Mouse (Mus musculus) ES-E14 (cell line): ENCODE data around the gene Anln.

ENCODE experiments used
- CHD2 ChIP-seq: IDR thresholded peaks from 2 replicates; pipeline ENCODE4 v1.6.1; 2014; ENCODE audit warnings: mild to moderate bottlenecking, low read depth, low read length, inconsistent platforms
- MAFK ChIP-seq: IDR thresholded peaks from 2 replicates; pipeline ENCODE4 v1.6.1; 2014; ENCODE audit warnings: mild to moderate bottlenecking, low read depth, low read length, inconsistent platforms; ENCODE audit not compliant: insufficient read depth
- ZC3H11A ChIP-seq: IDR thresholded peaks from 2 replicates; pipeline ENCODE4 v1.6.1; 2012; ENCODE audit warnings: low read depth, mild to moderate bottlenecking, inconsistent platforms, low read length, borderline replicate concordance
- ZNF384 ChIP-seq: IDR thresholded peaks from 2 replicates; pipeline ENCODE4 v1.6.1; 2012; ENCODE audit warnings: low read depth, low read length, inconsistent platforms

DNA sequence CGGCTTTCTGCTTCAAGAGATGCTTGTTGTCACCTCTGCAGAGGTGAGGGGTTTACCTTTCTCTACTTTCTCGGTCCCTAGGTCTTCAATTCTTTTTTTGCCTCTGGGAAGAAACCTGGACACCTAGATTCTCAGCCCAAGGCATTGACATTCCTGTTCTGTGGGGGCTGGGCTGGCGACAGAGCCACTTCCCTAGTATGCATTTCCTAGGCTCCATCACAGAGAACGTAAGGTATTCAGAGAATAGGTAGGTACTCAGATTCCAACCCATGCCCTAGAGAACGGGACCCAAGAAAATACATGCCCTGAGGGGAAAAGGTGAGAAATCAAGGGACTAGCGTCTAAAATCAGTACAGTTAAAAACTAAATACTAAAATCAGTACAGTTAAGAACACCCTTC is 82.3 kb downstream of the Anln start:
- TF ChIP-seq MAFK: no peak
- TF ChIP-seq ZC3H11A: no peak
- no peak for TF ChIP-seq ZNF384
- no peak for TF ChIP-seq CHD2
